Mouse (Mus musculus) neutrophil, adult 5-6 weeks (primary cell): ENCODE data around the gene Rhobtb1. TPM values are rescaled to one million over a fixed set of nuclear protein-coding genes. Genes with fewer than 3 reads are reported as not detected.

Experiments used
- ATAC-seq: fragments of 151-379, 151-347 bp; 2 replicates; pipeline ENCODE4 v1.8.0; 2017; ENCODE audit warnings: mild to moderate bottlenecking, moderate TSS enrichment; ENCODE audit not compliant: insufficient number of reproducible peaks, poor library complexity, low FRiP score, severe bottlenecking; ENCODE audit errors: extremely low read depth
- total RNA-seq: library from RNA; stranded (forward); fragments of 200-1000 nt; gene quantifications from 2 replicates; pipeline ENCODE4 v1.2.3, GENCODE M21; 2017

Rhobtb1 gene
- total RNA-seq, 1 experiment from 2014 or later: 0.12 TPM

GRCm38 (mm10) chr10:69258588-69258987, 107.4 kb downstream of the Rhobtb1 start:
- no peak for ATAC-seq

GRCm38 (mm10) chr10:69259161-69259560, 107.9 kb downstream of the Rhobtb1 start:
- no peak for ATAC-seq

- no peak for ATAC-seq
Observed at GRCm38 (mm10) chr10:69259929-69260328, 108.7 kb downstream of the Rhobtb1 start.

- no peak for ATAC-seq
Observed at GRCm38 (mm10) chr10:69262918-69263822, 111.9 kb downstream of the Rhobtb1 start.

- ATAC-seq: no peak
Observed at GRCm38 (mm10) chr10:69263906-69264305, 112.7 kb downstream of the Rhobtb1 start.

- no peak for ATAC-seq
Observed at GRCm38 (mm10) chr10:69265421-69265820, 114.2 kb downstream of the Rhobtb1 start.

- no peak for ATAC-seq
Observed at GRCm38 (mm10) chr10:69268061-69268643, 116.9 kb downstream of the Rhobtb1 start.

GRCm38 (mm10) chr10:69271436-69271835, 120.2 kb downstream of the Rhobtb1 start:
- no peak for ATAC-seq

- no peak for ATAC-seq
Observed at GRCm38 (mm10) chr10:69274275-69274674, 123.0 kb downstream of the Rhobtb1 start.

- no peak for ATAC-seq
Observed at GRCm38 (mm10) chr10:69274705-69275104, 123.5 kb downstream of the Rhobtb1 start.

- no peak for ATAC-seq
Observed at GRCm38 (mm10) chr10:69275811-69276775, 124.9 kb downstream of the Rhobtb1 start.

- ATAC-seq: no peak
Observed at GRCm38 (mm10) chr10:69276920-69277435, 125.7 kb downstream of the Rhobtb1 start.

GRCm38 (mm10) chr10:69278764-69279606, 127.8 kb downstream of the Rhobtb1 start:
- no peak for ATAC-seq

GRCm38 (mm10) chr10:69279607-69279978, 128.4 kb downstream of the Rhobtb1 start:
- no peak for ATAC-seq

GRCm38 (mm10) chr10:69286939-69287338, 135.7 kb downstream of the Rhobtb1 start:
- ATAC-seq: no peak

- ATAC-seq: no peak
Observed at GRCm38 (mm10) chr10:69288086-69288485, 136.9 kb downstream of the Rhobtb1 start.

- ATAC-seq: no peak
Observed at GRCm38 (mm10) chr10:69288720-69289119, 137.5 kb downstream of the Rhobtb1 start.

- ATAC-seq: no peak
Observed at GRCm38 (mm10) chr10:69290736-69291135, 139.5 kb downstream of the Rhobtb1 start.
